Mouse (Mus musculus): ENCODE measurements around the gene Gp5.

DNA sequence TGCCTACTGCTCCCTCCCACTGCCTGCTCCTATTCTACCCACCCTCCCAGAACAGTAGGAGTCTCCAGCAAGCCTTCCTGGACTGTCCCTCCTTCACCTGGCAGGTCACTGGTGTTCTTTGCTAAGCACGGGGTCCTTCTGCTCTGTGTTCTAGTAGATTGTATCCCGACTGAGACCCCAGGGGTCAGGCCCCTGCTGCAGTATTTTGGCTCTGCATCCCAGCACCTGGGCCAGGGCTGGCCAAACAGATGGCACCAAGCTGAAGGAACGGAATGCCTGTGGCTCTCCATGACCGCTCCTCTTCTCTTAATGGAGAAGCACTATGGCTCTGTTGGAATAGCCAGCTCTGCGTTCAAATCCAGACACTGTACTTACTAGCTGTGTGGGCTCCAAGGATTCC, 44.0 kb downstream of the Gp5 start:
- TF ChIP-seq CTCF (IDR thresholded peaks at IDR 0.05; ENCODE audit: extremely low read depth, insufficient read depth, insufficient read length, insufficient replicate concordance) (no peak), POLR2A (IDR thresholded peaks at IDR 0.05; ENCODE audit: low read depth, low read length) (no peak)

Measured in spleen, adult 2 months (tissue).